27 mouse cellular contexts compared by ENCODE assay signal in the genomic region with DNA sequence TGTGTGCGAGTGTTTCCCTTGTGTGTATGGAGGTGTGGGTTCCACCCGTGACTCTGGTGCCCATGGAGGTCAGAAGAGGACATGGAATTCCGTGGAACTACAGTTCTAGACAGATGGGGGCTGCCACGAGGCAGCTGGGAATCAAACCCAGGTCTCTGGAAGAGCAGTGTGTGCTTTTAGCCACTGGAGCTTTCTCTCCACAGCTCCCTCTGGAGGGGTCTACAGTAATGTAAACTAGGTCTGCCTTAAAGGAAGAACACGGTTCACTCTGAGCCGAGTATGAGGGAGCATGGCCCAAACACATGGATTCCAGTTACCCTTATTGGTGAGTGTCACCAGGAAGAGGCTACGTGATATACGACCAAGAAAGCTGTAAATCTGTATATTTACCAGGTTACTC. TPM values are rescaled to one million over a fixed set of nuclear protein-coding genes. Genes with fewer than 3 reads are reported as not detected.
DNase-seq lines count a peak whose midpoint lies in the region; ATAC-seq and TF ChIP-seq lines count a peak whose summit lies in the region.
"Had no signal": no experiment of that assay in that cellular context is flagged by ENCODE, and none has a peak within 500 bp of the region (broad histone marks: within the 10 kb centered on the region; RNA-seq: fewer than 3 reads in every experiment).

No protein-coding gene starts in this region.

- no peaks in the 10 kb centered on the region for H3K36me3 ChIP-seq in intestine, postnatal 0 days (ENCODE audit: control insufficient read depth, insufficient read depth)
- no peaks in the 10 kb centered on the region for H3K36me3 ChIP-seq in intestine, embryonic 16.5 days (ENCODE audit: control insufficient read depth, insufficient read depth, low read length)
- H3K36me3 ChIP-seq in liver, postnatal 0 days (replicated peaks; ENCODE audit: insufficient read depth, low read length): no peaks in the 10 kb centered on the region
- H3K36me3 ChIP-seq: embryonic facial prominence, embryonic 10.5 days; heart, embryonic 10.5 days; hindbrain, embryonic 12.5 days had no signal

- H3K9me3 ChIP-seq in intestine, postnatal 0 days (ENCODE audit: control insufficient read depth): no peaks in the 10 kb centered on the region
- H3K9me3 ChIP-seq in intestine, embryonic 16.5 days (ENCODE audit: control insufficient read depth, low read length): peaks cover 5% of the 10 kb centered on the region; the same call in 1 of the 2 replicates
- H3K9me3 ChIP-seq in liver, postnatal 0 days (ENCODE audit: low read length): 0 out of 2 replicates have a peak, but pooled peaks cover 3% of the 10 kb centered on the region
- H3K9me3 ChIP-seq: forebrain, embryonic 13.5 days; heart, embryonic 10.5 days had no signal

- no peak overlapping the region for H3K9ac ChIP-seq in intestine, postnatal 0 days (ENCODE audit: low read depth, low read length)
- H3K9ac ChIP-seq in intestine, embryonic 16.5 days (ENCODE audit: low read depth, low read length): no peak overlapping the region
- H3K9ac ChIP-seq in liver, postnatal 0 days (replicated peaks): no peak overlapping the region
- H3K9ac ChIP-seq: forebrain, embryonic 13.5 days; hindbrain, embryonic 12.5 days had no signal

- DNase-seq in liver, postnatal 0 days: no peak
- DNase-seq in liver (no peak), ZHBTc4 (ENCODE audit: low read depth, low spot score) (peak; percentile 82)
- no peak for DNase-seq in retina, postnatal 1 day
- no peak for DNase-seq in ovary, postnatal 14 days (ENCODE audit: low spot score)
- DNase-seq: adrenal gland, adult 2 months; adrenal gland, postnatal 25 days; B cell, adult 2 months; cerebellum, adult 18-20 months; cerebellum, adult 9-11 months; cerebellum, postnatal 36 days; gastrocnemius, postnatal 36 days; heart, adult 11 months; heart, postnatal 10 days; heart, postnatal 4 days had no signal

- H3K27ac ChIP-seq in intestine, postnatal 0 days (ENCODE audit: low read depth, low read length): no peak overlapping the region
- no peak overlapping the region for H3K27ac ChIP-seq in intestine, embryonic 16.5 days (ENCODE audit: low read length)
- H3K27ac ChIP-seq in liver, postnatal 0 days (ENCODE audit: low read depth): 0 out of 2 replicates have a peak overlapping the region, but pooled peaks have one; percentile 11
- H3K27ac ChIP-seq: embryonic facial prominence, embryonic 10.5 days; forebrain, embryonic 13.5 days; heart, embryonic 10.5 days; hindbrain, embryonic 12.5 days had no signal

- peak; percentile 24; the same call in 1 of the 2 replicates for TF ChIP-seq CTCF in intestine, postnatal 0 days (IDR thresholded peaks at IDR 0.05; ENCODE audit: low read depth)
- peak; percentile 22; the same call in 1 of the 2 replicates for TF ChIP-seq CTCF in liver, postnatal 0 days (IDR thresholded peaks at IDR 0.05; ENCODE audit: low read depth)

- no peak for TF ChIP-seq EP300 in liver, postnatal 0 days (IDR thresholded peaks at IDR 0.05; ENCODE audit: low read depth)

- no peaks in the 10 kb centered on the region for H3K4me1 ChIP-seq in intestine, postnatal 0 days (replicated peaks; ENCODE audit: control insufficient read depth, insufficient read depth, low read length)
- H3K4me1 ChIP-seq in intestine, embryonic 16.5 days (ENCODE audit: control insufficient read depth, insufficient read depth, low read length): peaks cover 7% of the 10 kb centered on the region; the same call in 1 of the 2 replicates
- peaks cover 21% of the 10 kb centered on the region for H3K4me1 ChIP-seq in liver, postnatal 0 days (ENCODE audit: insufficient read depth)
- H3K4me1 ChIP-seq: forebrain, embryonic 13.5 days; hindbrain, embryonic 12.5 days had no signal

- H3K4me2 ChIP-seq in intestine, postnatal 0 days (replicated peaks; ENCODE audit: low read depth): no peak overlapping the region
- no peak overlapping the region for H3K4me2 ChIP-seq in intestine, embryonic 16.5 days (ENCODE audit: low read depth, low read length)
- no peak overlapping the region for H3K4me2 ChIP-seq in liver, postnatal 0 days (ENCODE audit: low read depth, low read length)
- H3K4me2 ChIP-seq: forebrain, embryonic 13.5 days; hindbrain, embryonic 12.5 days had no signal

- no peaks in the 10 kb centered on the region for H3K27me3 ChIP-seq in intestine, postnatal 0 days (replicated peaks; ENCODE audit: control insufficient read depth, insufficient read depth, low read length)
- no peaks in the 10 kb centered on the region for H3K27me3 ChIP-seq in intestine, embryonic 16.5 days (replicated peaks; ENCODE audit: control insufficient read depth, insufficient read depth, low read length)
- H3K27me3 ChIP-seq in liver, postnatal 0 days (ENCODE audit: insufficient read depth, low read length): no peaks in the 10 kb centered on the region
- H3K27me3 ChIP-seq: forebrain, embryonic 13.5 days; hindbrain, embryonic 12.5 days had no signal

- 73% methylated on average over 8 of the region's 8 CpGs for WGBS in intestine, postnatal 0 days
- WGBS in intestine, embryonic 16.5 days: 67% methylated on average over 8 of the region's 8 CpGs
- 70% methylated on average over 8 of the region's 8 CpGs for WGBS in liver, postnatal 0 days (ENCODE audit: insufficient replicate concordance)

- no peak for ATAC-seq in intestine, postnatal 0 days
- no peak for ATAC-seq in intestine, embryonic 16.5 days
- ATAC-seq in liver, postnatal 0 days: no peak
- ATAC-seq: CD4-positive, CD25-positive, alpha-beta regulatory T cell, adult 4 months; forebrain, embryonic 13.5 days; hindbrain, embryonic 16.5 days had no signal

- H3K4me3 ChIP-seq in intestine, postnatal 0 days (ENCODE audit: low read depth, low read length): no peak overlapping the region
- no peak overlapping the region for H3K4me3 ChIP-seq in intestine, embryonic 16.5 days (ENCODE audit: low read length)
- no peak overlapping the region for H3K4me3 ChIP-seq in liver, postnatal 0 days (ENCODE audit: low read depth, low read length)
- H3K4me3 ChIP-seq: embryonic facial prominence, embryonic 10.5 days; forebrain, embryonic 13.5 days; heart, embryonic 10.5 days; hindbrain, embryonic 12.5 days had no signal

RNA-seq across cellular contexts. Expression of a gene that starts 4.2 kb away (rescaled TPM):
- polyA plus RNA-seq in intestine, postnatal 0 days (2015; fragmentation: Nextera tagmentation; extraction: Ambion mirVana): not detected in 2 replicates
- polyA plus RNA-seq in intestine, embryonic 16.5 days (2015; fragmentation: Nextera tagmentation; extraction: Ambion mirVana): 0.12 TPM in 1 of 2 replicates, not detected in the other
- 0.14 TPM in 1 of 2 replicates, not detected in the other for polyA plus RNA-seq in liver, postnatal 0 days (2015; fragmentation: Nextera tagmentation; extraction: Ambion mirVana)
- polyA plus RNA-seq: adrenal gland, adult 2 months; CD4-positive, CD25-positive, alpha-beta regulatory T cell, adult 4 months; embryonic facial prominence, embryonic 10.5 days; embryonic facial prominence, embryonic 14.5 days; forebrain, embryonic 13.5 days; G1E; heart, embryonic 10.5 days; heart, embryonic 14.5 days; hindbrain, embryonic 12.5 days; hindbrain, embryonic 16.5 days; intestine, embryonic 14.5 days had no signal

RNA-seq across cellular contexts. Expression of a gene that starts 38.6 kb away (rescaled TPM):
- not detected in 2 replicates for polyA plus RNA-seq in intestine, postnatal 0 days (2015; fragmentation: Nextera tagmentation; extraction: Ambion mirVana)
- not detected in 2 replicates for polyA plus RNA-seq in intestine, embryonic 16.5 days (2015; fragmentation: Nextera tagmentation; extraction: Ambion mirVana)
- polyA plus RNA-seq in liver, postnatal 0 days (2015; fragmentation: Nextera tagmentation; extraction: Ambion mirVana): not detected in 2 replicates
- polyA plus RNA-seq: adrenal gland, adult 2 months; CD4-positive, CD25-positive, alpha-beta regulatory T cell, adult 4 months; embryonic facial prominence, embryonic 10.5 days; embryonic facial prominence, embryonic 14.5 days; forebrain, embryonic 13.5 days; G1E; heart, embryonic 10.5 days; heart, embryonic 14.5 days; hindbrain, embryonic 12.5 days; hindbrain, embryonic 16.5 days; intestine, embryonic 14.5 days had no signal
